Comparison of ENCODE assay signal across 8 mouse cellular contexts in the genomic region with DNA sequence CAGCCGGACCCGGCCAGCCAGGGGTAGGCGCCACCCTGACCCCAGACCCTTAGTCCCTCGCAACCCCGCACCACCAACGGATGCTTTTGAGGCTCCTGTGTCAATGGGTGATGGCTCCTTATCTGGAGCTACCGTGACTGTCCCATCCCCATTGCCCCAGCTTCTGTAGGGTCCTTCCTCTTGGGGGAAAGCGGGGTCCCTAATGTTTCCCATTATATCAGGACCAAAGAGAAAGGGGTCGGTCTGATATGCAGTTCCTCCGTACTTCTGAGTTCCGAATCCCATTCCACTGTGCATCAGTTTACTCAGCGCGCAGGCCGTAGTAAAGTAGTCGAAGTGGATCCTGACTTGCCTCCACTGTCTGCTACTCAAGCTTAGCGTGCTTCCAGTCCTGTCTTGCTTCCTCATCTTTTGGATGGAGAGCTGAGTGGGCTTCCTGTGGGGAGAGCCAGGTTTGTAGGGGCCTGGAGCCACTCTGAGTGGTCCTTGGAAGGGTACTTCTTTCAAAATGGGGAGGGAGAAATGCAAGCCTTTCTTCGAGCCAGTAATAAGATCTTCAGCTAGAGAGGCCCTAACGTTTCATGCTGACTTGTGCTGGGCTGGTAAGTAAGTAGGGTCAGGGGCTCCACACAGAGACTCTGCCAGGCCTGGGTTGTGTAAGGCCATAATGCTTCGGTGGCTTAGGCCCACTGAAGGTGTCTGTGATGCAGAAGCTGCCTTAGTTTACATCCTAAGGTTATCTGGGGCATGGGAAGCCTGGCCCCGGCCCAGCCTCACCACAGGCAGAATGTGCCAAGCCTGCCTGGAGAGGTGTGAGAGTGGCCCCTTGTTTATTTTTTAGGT.
DNase-seq lines count a peak whose midpoint lies in the region; ATAC-seq and TF ChIP-seq lines count a peak whose summit lies in the region.

No protein-coding gene starts in this region.

- H3K9ac ChIP-seq in heart, adult 2 months (ENCODE audit: low read depth, low read length), result peak overlapping the region; percentile 84
- peak overlapping the region; percentile 53 for H3K9ac ChIP-seq in forebrain, postnatal 0 days

- H3K27ac ChIP-seq in heart, adult 2 months, result peak overlapping the region; percentile 91
- H3K27ac ChIP-seq in forebrain, postnatal 0 days (ENCODE audit: low read depth, low read length), result no peak overlapping the region

- intact Hi-C loops in heart, adult 2 months (cut with DNase I), result loop anchor here (2.0 kb wide), 1 partner anchor 34 kb away; no protein-coding TSS in a partner anchor
- intact Hi-C loops in left cerebral cortex, postnatal 36 days (cut with DNase I), result no loop called here

- peaks cover 21% of the 10 kb centered on the region for H3K4me1 ChIP-seq in heart, adult 2 months (ENCODE audit: control insufficient read depth, insufficient read depth, low read length)
- H3K4me1 ChIP-seq in forebrain, postnatal 0 days (ENCODE audit: insufficient read depth), result peaks cover 7% of the 10 kb centered on the region
- H3K4me1 ChIP-seq in megakaryocyte, embryonic 14.5 days, result peaks cover 24% of the 10 kb centered on the region

- no peak for TF ChIP-seq EP300 in heart, adult 2 months (IDR thresholded peaks at IDR 0.05; ENCODE audit: insufficient read depth, low read depth, low read length)

- peak overlapping the region; percentile 69 for H3K4me3 ChIP-seq in heart, adult 2 months
- peak overlapping the region; percentile 40 for H3K4me3 ChIP-seq in forebrain, postnatal 0 days (ENCODE audit: low read depth, low read length)
- H3K4me3 ChIP-seq in megakaryocyte, embryonic 14.5 days (replicated peaks), result peak overlapping the region; percentile 87

- peak overlapping the region; percentile 94 for H3K4me2 ChIP-seq in forebrain, postnatal 0 days (ENCODE audit: low read depth)

- no peaks in the 10 kb centered on the region for H3K36me3 ChIP-seq in heart, adult 2 months (ENCODE audit: control insufficient read depth, insufficient read depth, low read length)
- H3K36me3 ChIP-seq in forebrain, postnatal 0 days (ENCODE audit: insufficient read depth), result no peaks in the 10 kb centered on the region
- no peaks in the 10 kb centered on the region for H3K36me3 ChIP-seq in megakaryocyte, embryonic 14.5 days (replicated peaks; ENCODE audit: low read length)

- no peak for TF ChIP-seq CTCF in heart, adult 2 months (IDR thresholded peaks at IDR 0.05)
- no peak for TF ChIP-seq CTCF in brain, embryonic 14.5 days (IDR thresholded peaks at IDR 0.05; ENCODE audit: borderline replicate concordance, extremely low read depth, insufficient read depth, insufficient read length)
- TF ChIP-seq CTCF in forebrain, postnatal 0 days (IDR thresholded peaks at IDR 0.05; ENCODE audit: low read depth), result no peak

- 26% methylated on average over 20 of the region's 20 CpGs for WGBS in heart, adult 2 months
- WGBS in forebrain, postnatal 0 days, result 7% methylated on average over 20 of the region's 20 CpGs

- no peaks in the 10 kb centered on the region for H3K9me3 ChIP-seq in forebrain, postnatal 0 days (ENCODE audit: low read length)
- H3K9me3 ChIP-seq in megakaryocyte, embryonic 14.5 days, result no peaks in the 10 kb centered on the region

- no peak for ATAC-seq in forebrain, postnatal 0 days

- no peak for TF ChIP-seq POLR2A in heart, adult 2 months (IDR thresholded peaks at IDR 0.05; ENCODE audit: insufficient read depth, low read depth, low read length)
- TF ChIP-seq POLR2A in brain, embryonic 14.5 days (IDR thresholded peaks at IDR 0.05; ENCODE audit: borderline replicate concordance, extremely low read depth, insufficient read depth, insufficient read length, poor library complexity, severe bottlenecking), result no peak

- H3K79me2 ChIP-seq in heart, adult 2 months (replicated peaks; ENCODE audit: control insufficient read depth, insufficient read depth, low read length), result peaks cover 3% of the 10 kb centered on the region; the same call in 1 of the 2 replicates

- no peaks in the 10 kb centered on the region for H3K27me3 ChIP-seq in heart, adult 2 months (ENCODE audit: control insufficient read depth, insufficient read depth, low read length)
- no peaks in the 10 kb centered on the region for H3K27me3 ChIP-seq in forebrain, postnatal 0 days (ENCODE audit: insufficient read depth, low read length)
- peaks cover 95% of the 10 kb centered on the region for H3K27me3 ChIP-seq in megakaryocyte, embryonic 14.5 days (replicated peaks)

- no peak for DNase-seq in heart, adult 2 months
- no peak for DNase-seq in heart, adult 9 months (ENCODE audit: low spot score in 2 of 2)
- peak; percentile 39 for DNase-seq in brain, embryonic 14.5 days (ENCODE audit: low read depth)
- DNase-seq in forebrain, postnatal 0 days, result no peak
- no peak for DNase-seq in right cerebral cortex, postnatal 36 days (ENCODE audit: low spot score in 2 of 2)
- no peak for DNase-seq in left cerebral cortex, adult 11 months (ENCODE audit: low spot score)
- no peak for DNase-seq in left cerebral cortex, postnatal 36 days (ENCODE audit: low spot score in 2 of 2)
